Mouse (Mus musculus) heart, embryonic 14.5 days (tissue): ENCODE results near the gene Gm28308. TPM values are rescaled to one million over a fixed set of nuclear protein-coding genes. Genes with fewer than 3 reads are reported as not detected.

Experiments used
- ATAC-seq: fragments of 200-750 bp; cut with Nextera tagmentation; 2 replicates; pipeline ENCODE4 v1.8.0; 2017; ENCODE audit warnings: low read depth, moderate TSS enrichment; ENCODE audit not compliant: insufficient number of reproducible peaks, insufficient read depth, low FRiP score
- H3K27ac ChIP-seq, 2 experiments: fragments of 200-500 bp in 1 of 2; fragments of 300-500 bp in 1 of 2; sonication (generic) in 1 of 2; replicated peaks in 1 of 2; 2 replicates each; pipeline ENCODE4 v1.5.1; 2012 to 2014; ENCODE audit warnings: low read depth in 2 of 2, low read length in 2 of 2, control low read depth in 1 of 2, mild to moderate bottlenecking in 1 of 2, mixed read lengths in 1 of 2; ENCODE audit not compliant: control insufficient read depth in 1 of 2, insufficient read depth in 1 of 2
- H3K27me3 ChIP-seq: fragments of 300-500 bp; sonication (generic); 2 replicates; pipeline ENCODE4 v1.6.1; 2014; ENCODE audit warnings: mild to moderate bottlenecking, low read length, control low read depth; ENCODE audit not compliant: control insufficient read depth, insufficient read depth
- H3K36me3 ChIP-seq: fragments of 300-500 bp; sonication (generic); 2 replicates; pipeline ENCODE4 v1.6.1; 2014; ENCODE audit warnings: mild to moderate bottlenecking, control low read depth, low read length, mixed read lengths; ENCODE audit not compliant: control insufficient read depth, insufficient read depth
- H3K4me1 ChIP-seq, 2 experiments: fragments of 200-500 bp in 1 of 2; fragments of 300-500 bp in 1 of 2; sonication (generic) in 1 of 2; 2 replicates each; pipeline ENCODE4 v1.6.1; 2012 to 2014; ENCODE audit warnings: low read length in 2 of 2, control low read depth in 1 of 2, mixed read lengths in 1 of 2; ENCODE audit not compliant: control insufficient read depth in 2 of 2, insufficient read depth in 2 of 2
- H3K4me2 ChIP-seq: fragments of 300-500 bp; sonication (generic); 2 replicates; pipeline ENCODE4 v1.6.1; 2014; ENCODE audit warnings: mild to moderate bottlenecking, low read length
- H3K4me3 ChIP-seq, 2 experiments: fragments of 200-500 bp in 1 of 2; fragments of 300-500 bp in 1 of 2; sonication (generic) in 1 of 2; 2 replicates each; pipeline ENCODE4 v1.5.1; 2012 to 2014; ENCODE audit warnings: low read length in 2 of 2, mild to moderate bottlenecking in 2 of 2, control low read depth in 1 of 2, low read depth in 1 of 2, moderate library complexity in 1 of 2; ENCODE audit not compliant: control insufficient read depth in 1 of 2, insufficient read depth in 1 of 2
- H3K9ac ChIP-seq: fragments of 300-500 bp; sonication (generic); 2 replicates; pipeline ENCODE4 v1.6.1; 2014; ENCODE audit warnings: mild to moderate bottlenecking, low read length
- H3K9me3 ChIP-seq: fragments of 300-500 bp; sonication (generic); 2 replicates; pipeline ENCODE4 v1.6.1; 2016; ENCODE audit warnings: low read length, control low read depth; ENCODE audit not compliant: control insufficient read depth
- WGBS: fragments of 180-500 bp; shearing (Covaris S2); extraction: QIAGEN DNeasy Blood & Tissue Kit; methylation state at CpG from one replicate; pipeline ENCODE4 v1.1.7; 2014; 5-methylcytosine and 5-hydroxymethylcytosine counted together
- polyA plus RNA-seq: library from polyadenylated mRNA; unstranded; fragments of >200 nt; fragmentation: Nextera tagmentation; extraction: Ambion mirVana; gene quantifications from 2 replicates; pipeline ENCODE4 v1.2.1, GENCODE M21; 2014

Gene Gm28308
- polyA plus RNA-seq, 1 experiment from 2014 or later: not detected

DNA sequence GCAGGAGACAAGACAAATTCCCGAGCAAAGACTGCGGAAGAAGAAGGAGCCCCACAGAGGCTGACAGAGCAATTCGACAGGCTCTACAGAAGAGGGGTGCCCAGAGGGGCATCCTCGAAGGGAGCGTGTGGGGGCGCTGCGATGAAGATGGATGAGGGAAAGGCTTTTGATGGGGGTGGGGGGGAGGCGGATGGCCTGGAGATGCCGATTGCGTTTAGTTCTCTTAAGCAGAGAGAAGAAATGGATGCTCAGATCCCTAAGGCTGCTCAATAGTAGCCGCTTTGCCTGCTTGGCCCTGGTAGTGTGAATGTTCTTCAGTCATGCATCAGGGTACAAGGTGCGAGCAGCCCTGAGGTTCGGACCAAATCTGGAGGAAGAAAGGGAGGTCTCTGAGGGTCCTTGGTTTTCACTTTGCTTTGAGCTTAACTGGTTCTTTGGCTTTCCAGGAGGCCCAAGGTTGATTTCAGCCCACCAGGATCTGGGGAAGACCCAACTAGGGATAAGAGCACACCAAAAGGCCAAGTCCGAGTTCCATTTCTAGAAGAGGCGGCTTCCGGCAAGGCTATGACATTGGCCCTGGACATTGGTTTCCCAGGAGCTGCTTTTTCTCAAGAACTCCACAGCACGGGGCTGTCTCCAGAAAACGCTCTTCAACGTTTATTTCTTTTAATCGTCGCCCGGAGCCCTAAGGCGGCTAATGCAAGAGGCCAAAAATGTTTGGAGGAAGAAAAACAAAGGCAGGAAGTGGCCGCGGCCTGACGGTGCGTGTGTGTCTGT is 35.7 kb upstream of the Gm28308 start:
- H3K4me2 ChIP-seq: no peak overlapping the region
- H3K36me3 ChIP-seq: no peaks in the 10 kb centered on the region
- no peak overlapping the region for H3K27ac ChIP-seq
- no peaks in the 10 kb centered on the region for H3K9me3 ChIP-seq
- H3K9ac ChIP-seq: no peak overlapping the region
- H3K4me1 ChIP-seq: peaks cover 0 to 8% of the 10 kb centered on the region in 2 experiments; a peak in 2 of 4 replicates
- peaks cover 97% of the 10 kb centered on the region for H3K27me3 ChIP-seq
- no peak for ATAC-seq
- H3K4me3 ChIP-seq: 0 out of 4 replicates have a peak overlapping the region, but pooled peaks of 1 of the 2 experiments have one; percentile 3
- WGBS: 1% methylated on average over 27 of the region's 27 CpGs

DNA sequence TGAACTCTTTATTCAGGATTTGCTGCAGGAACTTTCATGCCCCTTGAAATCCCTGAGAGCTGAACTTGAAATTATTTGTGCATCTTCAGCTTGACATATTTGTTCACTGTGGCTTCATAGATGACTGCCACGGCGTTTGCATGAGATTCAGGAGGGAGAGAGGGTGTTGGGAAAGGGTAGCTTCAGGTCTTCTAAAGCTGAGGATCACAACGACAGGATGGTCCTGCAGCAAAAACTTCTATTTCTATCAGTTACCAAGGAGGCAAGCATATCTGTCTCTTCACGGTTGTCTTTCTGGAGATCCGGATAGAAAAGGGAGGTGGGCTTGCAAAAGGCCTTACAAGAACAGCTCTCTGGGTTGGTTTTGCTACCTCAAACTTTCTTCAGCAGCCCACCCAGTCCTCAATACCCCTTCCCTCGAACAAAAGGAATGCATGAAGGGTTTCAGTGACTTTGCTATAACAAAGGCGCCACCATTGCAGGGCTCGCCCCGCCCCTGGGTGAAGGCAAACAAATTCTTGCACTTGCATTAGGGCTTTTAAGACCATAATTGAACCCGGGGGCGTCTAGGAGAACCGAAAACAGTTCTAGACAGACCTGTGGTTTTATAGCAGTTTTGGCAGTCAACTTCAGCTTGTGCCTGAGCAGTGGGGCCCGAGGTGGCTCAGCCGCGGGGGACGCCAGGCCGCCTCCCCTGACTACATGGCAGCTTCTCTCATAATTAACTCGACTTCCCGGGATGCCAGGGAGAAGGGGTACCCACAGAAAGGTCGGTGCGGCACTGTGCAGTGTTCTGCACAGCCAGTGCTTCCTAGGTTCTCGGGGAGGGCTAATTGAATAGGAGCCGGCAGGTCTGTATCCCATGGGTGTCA is 34.9 kb upstream of the Gm28308 start:
- no peaks in the 10 kb centered on the region for H3K9me3 ChIP-seq
- peaks cover 0 to 6% of the 10 kb centered on the region in 2 experiments; a peak in 2 of 4 replicates for H3K4me1 ChIP-seq
- H3K27ac ChIP-seq: no peak overlapping the region
- no peak overlapping the region for H3K4me3 ChIP-seq
- H3K9ac ChIP-seq: no peak overlapping the region
- 2% methylated on average over 23 of the region's 23 CpGs for WGBS
- no peak for ATAC-seq
- H3K27me3 ChIP-seq: peaks cover 98% of the 10 kb centered on the region
- no peak overlapping the region for H3K4me2 ChIP-seq
- no peaks in the 10 kb centered on the region for H3K36me3 ChIP-seq

DNA sequence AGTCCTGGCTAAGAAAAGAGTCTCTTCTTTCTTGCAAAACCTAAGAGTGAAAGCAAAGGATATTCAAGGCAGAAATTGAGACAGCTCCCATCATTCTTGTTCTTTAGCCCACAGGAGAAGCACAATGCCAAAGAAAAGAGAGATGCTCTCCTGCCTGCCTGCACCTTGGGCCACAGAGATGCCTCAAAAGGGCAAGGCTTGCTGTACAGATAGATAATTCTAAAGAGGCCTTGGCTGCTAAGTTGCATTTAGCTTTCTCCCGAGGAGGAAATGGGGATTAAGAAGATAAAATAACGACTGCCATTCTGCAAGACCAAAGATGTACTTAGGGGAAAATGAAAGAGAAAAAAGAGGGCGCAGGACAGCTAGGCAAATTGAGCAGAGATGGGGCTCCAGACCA is 33.8 kb upstream of the Gm28308 start:
- H3K27ac ChIP-seq: no peak overlapping the region
- peaks cover 0 to 6% of the 10 kb centered on the region in 2 experiments; a peak in 2 of 4 replicates for H3K4me1 ChIP-seq
- no peak overlapping the region for H3K9ac ChIP-seq
- H3K4me3 ChIP-seq: no peak overlapping the region
- H3K9me3 ChIP-seq: no peaks in the 10 kb centered on the region
- 2% methylated on average over 3 of the region's 3 CpGs for WGBS
- no peaks in the 10 kb centered on the region for H3K36me3 ChIP-seq
- no peak for ATAC-seq
- H3K27me3 ChIP-seq: peaks cover 98% of the 10 kb centered on the region
- no peak overlapping the region for H3K4me2 ChIP-seq

DNA sequence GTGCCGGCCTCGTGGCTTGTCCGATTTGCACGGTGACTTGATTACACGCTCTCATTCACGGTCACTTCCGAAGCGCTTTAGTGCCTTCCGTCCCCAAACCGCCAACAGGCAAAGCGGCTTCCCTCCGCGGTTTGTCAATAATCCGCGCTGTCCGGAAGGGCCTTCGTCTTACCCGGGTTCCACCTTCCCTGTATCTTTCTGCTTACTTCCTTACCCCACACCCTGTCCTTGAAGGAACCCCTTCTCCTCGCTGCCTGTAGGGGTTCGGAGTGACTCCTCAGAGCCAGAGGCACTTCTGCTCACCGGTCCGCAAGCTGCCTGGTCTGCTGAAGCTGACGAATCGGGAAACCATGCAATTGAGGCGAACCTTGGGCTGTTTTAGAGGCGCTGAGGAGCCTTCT is 33.3 kb upstream of the Gm28308 start:
- Histone ChIP-seq H3K4me3 (no peak overlapping the region), H3K4me1 (peaks cover 0 to 6% of the 10 kb centered on the region in 2 experiments; a peak in 2 of 4 replicates), H3K36me3 (no peaks in the 10 kb centered on the region), H3K9me3 (no peaks in the 10 kb centered on the region), H3K27me3 (peaks cover 98% of the 10 kb centered on the region), H3K27ac (no peak overlapping the region), H3K4me2 (no peak overlapping the region), H3K9ac (no peak overlapping the region)
- ATAC-seq: no peak
- under 1% methylated on average over 26 of the region's 26 CpGs for WGBS

DNA sequence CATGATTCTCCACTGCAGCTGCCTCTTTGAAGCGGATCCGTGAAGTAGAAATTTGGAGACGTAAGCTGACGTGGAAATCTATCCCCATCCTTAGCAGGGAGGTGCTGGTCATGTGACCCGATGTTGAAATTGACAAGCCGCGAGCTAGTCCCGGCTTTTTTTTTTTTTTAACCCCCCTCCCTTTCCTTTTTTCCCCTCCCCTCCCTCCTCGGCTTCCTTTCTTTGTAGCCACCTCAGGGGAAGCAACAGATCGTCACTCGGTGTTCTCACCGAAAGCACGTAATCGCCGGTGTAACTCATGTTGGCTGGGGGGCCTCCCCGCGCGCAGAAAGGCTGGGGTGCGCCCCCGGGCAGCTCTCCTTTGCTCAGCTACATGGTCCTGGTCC is 32.6 kb upstream of the Gm28308 start, which contains the start of gene Hoxa11:
Gene Hoxa11 (minus strand): TSS at position 54 of the 386 bp plus-strand sequence.
- Histone ChIP-seq H3K9ac (no peak within 1 kb of the TSS), H3K4me3 (peak within 1 kb of the TSS in 1 of 2 experiments; percentile 15; a peak in 1 of 4 replicates), H3K36me3 (no peaks in the 10 kb centered on the region), H3K4me2 (peak within 1 kb of the TSS; percentile 33), H3K4me1 (peaks cover 0 to 6% of the 10 kb centered on the region in 2 experiments; a peak in 2 of 4 replicates), H3K27ac (no peak within 1 kb of the TSS), H3K27me3 (peaks cover 98% of the 10 kb centered on the region), H3K9me3 (no peaks in the 10 kb centered on the region)
- WGBS: under 1% methylated on average over 20 of the region's 20 CpGs
- no peak for ATAC-seq

DNA sequence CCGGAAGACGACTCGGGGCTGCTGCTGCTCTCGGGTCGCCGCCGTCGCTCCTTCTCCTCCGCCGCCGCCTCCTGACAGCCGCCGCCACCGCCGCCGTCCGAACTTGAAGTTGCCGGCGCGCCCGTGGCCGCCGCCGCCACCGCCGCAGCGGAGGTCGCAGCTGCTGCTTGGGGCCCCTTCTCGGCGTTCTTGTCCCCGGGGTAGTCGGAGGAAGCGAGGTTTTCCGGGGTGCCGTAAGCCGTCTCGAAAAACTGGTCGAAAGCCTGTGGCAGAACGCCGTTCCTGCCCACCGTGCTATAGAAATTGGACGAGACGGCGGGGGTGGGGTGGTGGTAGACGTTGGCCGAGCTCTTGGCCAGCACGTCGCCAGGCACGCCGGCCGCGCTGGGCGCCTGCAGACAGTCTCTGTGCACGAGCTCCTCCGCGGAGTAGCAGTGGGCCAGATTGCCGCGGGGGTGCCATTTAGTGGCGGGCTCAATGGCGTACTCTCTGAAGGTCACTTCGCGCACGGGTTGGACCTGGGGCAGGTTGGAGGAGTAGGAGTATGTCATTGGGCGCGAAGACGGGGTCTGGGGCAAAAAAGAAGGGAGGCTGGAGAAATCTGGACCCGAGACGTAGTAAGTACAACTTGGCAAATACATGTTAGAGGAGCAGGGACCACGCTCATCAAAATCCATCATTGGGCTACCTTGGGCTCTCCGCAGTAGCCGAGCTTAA is 32.1 kb upstream of the Gm28308 start:
- Histone ChIP-seq H3K4me1 (peaks cover under 1 to 6% of the 10 kb centered on the region in 2 experiments; a peak in 2 of 4 replicates), H3K4me2 (peak overlapping the region; percentile 33), H3K9ac (no peak overlapping the region), H3K27me3 (peaks cover 100% of the 10 kb centered on the region), H3K36me3 (no peaks in the 10 kb centered on the region), H3K27ac (no peak overlapping the region), H3K9me3 (no peaks in the 10 kb centered on the region), H3K4me3 (peak overlapping the region in 1 of 2 experiments; percentile 15; a peak in 1 of 4 replicates)
- ATAC-seq: no peak
- WGBS: 1% methylated on average over 59 of the region's 71 CpGs
